ENCODE assay signal across 10 mouse cellular contexts in the genomic region with DNA sequence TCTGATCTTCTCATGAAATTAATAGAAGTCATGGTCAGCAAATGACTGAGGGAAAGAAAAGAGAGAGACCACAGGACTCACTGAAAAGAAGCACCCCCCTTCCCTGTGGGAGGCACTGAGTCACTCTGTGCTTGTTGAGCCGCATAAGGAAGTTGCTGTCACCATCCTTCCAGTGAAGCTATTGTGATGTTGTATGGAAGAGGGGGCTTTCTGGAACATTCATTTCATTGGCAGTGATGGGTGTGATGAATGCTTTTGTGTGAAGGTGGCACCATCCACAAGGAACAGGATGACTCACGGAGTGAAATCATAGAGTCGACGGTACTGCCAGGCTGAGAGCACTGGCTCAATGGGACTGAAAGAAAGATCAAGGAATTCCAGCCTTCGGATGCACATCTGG.
"Had no signal": no experiment of that assay in that cellular context is flagged by ENCODE, and none has a peak within 500 bp of the region (broad histone marks: within the 10 kb centered on the region; RNA-seq: fewer than 3 reads in every experiment).

No protein-coding gene starts in this region.

- DNase-seq: kidney, adult 2 months; kidney, postnatal 25 days; layer of hippocampus, postnatal 36 days; liver, postnatal 0 days; lung, embryonic 14.5 days; right cerebral cortex, postnatal 25 days; spleen, adult 18-20 months; thymus, adult 2 months; thymus, postnatal 14 days; thymus, postnatal 4 days had no signal
